Mouse (Mus musculus) heart, postnatal 0 days (tissue): ENCODE measurements at regions not wholly inside any gene's neighbourhood (a gene's known extent, or its start where the extent isn't known, plus 50 kb on each side); places are given as distances from the start of the nearest gene placed in this dataset.

ENCODE experiments used
- ATAC-seq: fragments of 200-750 bp; cut with Nextera tagmentation; 2 replicates; pipeline ENCODE4 v1.8.0; 2017; ENCODE audit warnings: low read depth, moderate number of reproducible peaks, moderate library complexity; ENCODE audit not compliant: insufficient read depth
- DNase-seq: peaks from one replicate; pipeline ENCODE4 v3.0.0-alpha.2; 2016; ENCODE audit warnings: low spot score
- H3K27ac ChIP-seq: fragments of 300-500 bp; sonication (generic); 2 replicates; pipeline ENCODE4 v1.5.1; 2014; ENCODE audit warnings: low read depth, mild to moderate bottlenecking
- H3K27me3 ChIP-seq: fragments of 300-500 bp; sonication (generic); 2 replicates; pipeline ENCODE4 v1.6.1; 2014; ENCODE audit warnings: low read length, mixed read lengths; ENCODE audit not compliant: control insufficient read depth, insufficient read depth
- H3K36me3 ChIP-seq: fragments of 300-500 bp; sonication (generic); replicated peaks from 2 replicates; pipeline ENCODE4 v1.6.1; 2014; ENCODE audit warnings: low read length, mixed read lengths; ENCODE audit not compliant: control insufficient read depth, insufficient read depth
- H3K4me1 ChIP-seq: fragments of 300-500 bp; sonication (generic); 2 replicates; pipeline ENCODE4 v1.6.1; 2014; ENCODE audit warnings: antibody characterized with exemption; ENCODE audit not compliant: control insufficient read depth, insufficient read depth
- H3K4me2 ChIP-seq: fragments of 300-500 bp; sonication (generic); 2 replicates; pipeline ENCODE4 v1.6.1; 2014; ENCODE audit warnings: low read depth, mild to moderate bottlenecking, low read length, moderate library complexity
- H3K4me3 ChIP-seq: fragments of 300-500 bp; sonication (generic); 2 replicates; pipeline ENCODE4 v1.5.1; 2014; ENCODE audit warnings: low read depth, low read length
- H3K9ac ChIP-seq: fragments of 300-500 bp; sonication (generic); replicated peaks from 2 replicates; pipeline ENCODE4 v1.6.1; 2014; ENCODE audit warnings: low read depth, low read length, mixed read lengths
- H3K9me3 ChIP-seq: fragments of 300-500 bp; sonication (generic); replicated peaks from 2 replicates; pipeline ENCODE4 v1.6.1; 2016; ENCODE audit warnings: low read length; ENCODE audit not compliant: control insufficient read depth
- CTCF ChIP-seq: IDR thresholded peaks from 2 replicates; pipeline ENCODE4 v1.5.1; 2016; ENCODE audit warnings: antibody characterized with exemption, control low read depth, low read depth
- EP300 ChIP-seq: IDR thresholded peaks from 2 replicates; pipeline ENCODE4 v1.6.1; 2016; ENCODE audit warnings: antibody characterized with exemption, low read depth
- WGBS: fragments of 180-500 bp; shearing (Covaris S2); extraction: QIAGEN DNeasy Blood & Tissue Kit; methylation state at CpG from one replicate; pipeline ENCODE4 v1.1.7; 2014; 5-methylcytosine and 5-hydroxymethylcytosine counted together

DNA sequence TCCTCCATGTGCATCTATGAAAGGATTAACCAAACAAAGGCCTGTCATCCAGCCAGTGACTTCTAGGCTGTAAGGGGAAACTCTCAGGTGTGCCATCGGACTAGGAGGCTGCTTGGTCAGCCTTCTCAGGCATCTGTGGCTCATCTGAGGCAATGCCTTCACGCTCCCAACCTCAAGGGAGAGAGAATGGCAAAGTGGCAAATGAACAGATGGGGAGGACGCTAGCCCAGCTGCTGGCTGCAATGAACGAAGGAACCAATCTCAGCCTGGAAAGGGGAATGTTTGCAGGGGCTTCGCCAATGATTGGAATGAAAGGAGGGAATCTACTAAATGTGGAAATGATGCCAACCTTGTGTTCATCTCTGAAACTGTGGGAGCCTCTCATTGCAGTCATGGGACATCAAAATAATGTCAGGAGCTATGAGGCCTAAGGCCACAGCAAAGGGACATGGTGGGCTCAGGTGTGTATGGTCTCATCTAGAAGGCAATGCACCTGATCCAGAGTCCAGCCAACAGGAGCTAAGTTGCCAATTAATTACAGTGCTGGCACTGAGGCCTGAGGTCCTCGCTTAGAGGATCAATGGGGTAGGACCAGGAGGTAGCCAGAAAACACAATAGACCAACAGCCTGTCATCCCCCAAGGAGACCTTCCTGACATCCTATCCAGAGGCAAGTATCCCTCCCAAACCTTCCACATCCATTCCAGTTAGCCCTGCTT, 108.9 kb upstream of the Ptprt start:
- no peak for TF ChIP-seq CTCF
- no peak for TF ChIP-seq EP300
- Histone ChIP-seq H3K4me1 (no peaks in the 10 kb centered on the region), H3K27ac (no peak overlapping the region), H3K4me3 (no peak overlapping the region), H3K36me3 (no peaks in the 10 kb centered on the region), H3K27me3 (no peaks in the 10 kb centered on the region), H3K9me3 (no peaks in the 10 kb centered on the region), H3K4me2 (no peak overlapping the region), H3K9ac (no peak overlapping the region)
- DNase-seq (no peak), ATAC-seq (no peak)
- 68% methylated on average over 6 of the region's 6 CpGs for WGBS

- Histone ChIP-seq H3K9me3 (no peaks in the 10 kb centered on the region), H3K4me3 (no peak overlapping the region), H3K4me2 (no peak overlapping the region), H3K36me3 (no peaks in the 10 kb centered on the region), H3K4me1 (no peaks in the 10 kb centered on the region), H3K9ac (no peak overlapping the region), H3K27me3 (no peaks in the 10 kb centered on the region), H3K27ac (no peak overlapping the region)
- DNase-seq (no peak), ATAC-seq (no peak)
- TF ChIP-seq CTCF, result no peak
- no peak for TF ChIP-seq EP300
- WGBS, result 79% methylated on average over 6 of the region's 6 CpGs
These were observed 103.1 kb upstream of the Ptprt start for GRCm38 (mm10) chr2:162764059-162764458.

DNA sequence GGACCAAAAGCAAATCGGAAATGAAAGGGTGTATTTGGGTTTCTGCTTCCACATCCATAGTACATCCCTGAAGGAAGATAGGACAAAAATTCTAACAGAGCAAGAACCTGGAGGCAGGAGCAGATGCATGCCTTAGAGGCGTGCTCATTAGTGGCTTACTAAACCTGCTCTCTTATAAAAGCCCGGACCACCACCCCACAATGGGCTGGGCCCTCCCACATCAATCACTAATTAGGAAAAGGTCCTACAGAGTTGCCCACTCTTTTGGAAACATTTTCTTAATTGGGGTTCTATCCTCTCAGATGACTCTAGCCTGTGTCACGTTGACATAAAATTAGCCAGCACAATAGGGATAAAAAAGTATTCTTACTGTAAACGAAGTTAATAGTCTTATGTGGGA, 79.6 kb upstream of the Ptprt start:
- TF ChIP-seq CTCF, result no peak
- WGBS, result 67% methylated on average over 5 of the region's 5 CpGs
- Histone ChIP-seq H3K9ac (no peak overlapping the region), H3K27me3 (0 out of 2 replicates have a peak, but pooled peaks cover 3% of the 10 kb centered on the region), H3K9me3 (no peaks in the 10 kb centered on the region), H3K27ac (no peak overlapping the region), H3K4me3 (no peak overlapping the region), H3K4me2 (no peak overlapping the region), H3K36me3 (no peaks in the 10 kb centered on the region), H3K4me1 (no peaks in the 10 kb centered on the region)
- DNase-seq (no peak), ATAC-seq (no peak)

DNA sequence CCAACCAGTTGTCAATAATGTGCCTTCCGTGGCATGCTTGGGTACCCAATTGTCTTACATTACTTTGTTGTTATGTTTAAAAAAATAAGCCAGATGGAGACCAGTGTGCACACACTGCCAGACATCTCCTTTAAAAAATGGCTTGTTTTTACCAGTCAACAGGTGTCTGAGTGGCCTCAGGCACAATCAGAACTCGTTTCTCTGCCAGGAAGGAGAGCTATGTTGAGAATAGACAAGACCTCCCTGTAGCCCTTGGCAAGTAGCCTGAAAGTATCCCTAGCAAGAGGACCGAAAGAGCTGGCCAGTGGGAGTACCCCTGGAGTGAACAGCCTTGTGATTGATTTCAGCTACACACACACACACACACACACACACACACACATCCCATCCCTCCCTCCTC, 74.8 kb upstream of the Ptprt start:
- ATAC-seq (no peak), DNase-seq (no peak)
- Histone ChIP-seq H3K9ac (no peak overlapping the region), H3K9me3 (no peaks in the 10 kb centered on the region), H3K27ac (no peak overlapping the region), H3K4me3 (no peak overlapping the region), H3K36me3 (no peaks in the 10 kb centered on the region), H3K4me2 (no peak overlapping the region), H3K4me1 (no peaks in the 10 kb centered on the region), H3K27me3 (0 out of 2 replicates have a peak, but pooled peaks cover 3% of the 10 kb centered on the region)
- no peak for TF ChIP-seq EP300
- TF ChIP-seq CTCF, result no peak
- 57% methylated on average over 3 of the region's 3 CpGs for WGBS

GRCm38 (mm10) chr2:162734286-162734685, 73.3 kb upstream of the Ptprt start:
- Histone ChIP-seq H3K27me3 (0 out of 2 replicates have a peak, but pooled peaks cover 3% of the 10 kb centered on the region), H3K4me3 (no peak overlapping the region), H3K36me3 (no peaks in the 10 kb centered on the region), H3K9ac (no peak overlapping the region), H3K4me1 (no peaks in the 10 kb centered on the region), H3K4me2 (no peak overlapping the region), H3K27ac (no peak overlapping the region), H3K9me3 (no peaks in the 10 kb centered on the region)
- TF ChIP-seq CTCF, result no peak
- TF ChIP-seq EP300, result no peak
- no peak for DNase-seq
- no peak for ATAC-seq
- WGBS, result 73% methylated on average over 4 of the region's 4 CpGs

GRCm38 (mm10) chr2:162720016-162720415, 59.1 kb upstream of the Ptprt start:
- Histone ChIP-seq H3K9ac (no peak overlapping the region), H3K4me3 (no peak overlapping the region), H3K9me3 (no peaks in the 10 kb centered on the region), H3K4me2 (no peak overlapping the region), H3K4me1 (no peaks in the 10 kb centered on the region), H3K27me3 (no peaks in the 10 kb centered on the region), H3K27ac (no peak overlapping the region), H3K36me3 (no peaks in the 10 kb centered on the region)
- ATAC-seq (no peak), DNase-seq (no peak)
- TF ChIP-seq CTCF (no peak), EP300 (no peak)
- WGBS, result 21% methylated on average over 3 of the region's 3 CpGs
